Mouse (Mus musculus): Measurements from ENCODE around the gene Gm6993. TPM values are rescaled to one million over a fixed set of nuclear protein-coding genes. Genes with fewer than 3 reads are reported as not detected.

The Gm6993 gene
- not detected in 2 replicates for polyA plus RNA-seq (2014; fragmentation: Nextera tagmentation; extraction: Ambion mirVana)

GRCm38 (mm10) chr12:31240470-31240869 is at the start of gene Gm6993:
Gene Gm6993, plus strand, starts transcription at chr12:31240770.
- 86% methylated on average over 5 of the region's 5 CpGs for WGBS
- Histone ChIP-seq H3K27me3 (ENCODE audit: control insufficient read depth, insufficient read depth, low read length) (no peaks in the 10 kb centered on the region), H3K4me2 (ENCODE audit: low read length) (no peak within 1 kb of the TSS), H3K4me1 (ENCODE audit: control insufficient read depth, insufficient read depth, low read length) (no peaks in the 10 kb centered on the region), H3K4me3 (replicated peaks; ENCODE audit: low read depth, low read length) (no peak within 1 kb of the TSS), H3K9me3 (ENCODE audit: control insufficient read depth, low read length) (no peaks in the 10 kb centered on the region), H3K9ac (replicated peaks; ENCODE audit: low read length) (no peak within 1 kb of the TSS), H3K36me3 (ENCODE audit: control insufficient read depth, insufficient read depth, low read length) (no peaks in the 10 kb centered on the region), H3K27ac (replicated peaks; ENCODE audit: low read depth, low read length) (no peak within 1 kb of the TSS)
- DNase-seq, result no peak
- no peak for ATAC-seq (ENCODE audit: low FRiP score, low TSS enrichment)

GRCm38 (mm10) chr12:31191329-31191954 is 49.1 kb upstream of the Gm6993 start:
- no peak overlapping the region for H3K4me3 ChIP-seq (replicated peaks; ENCODE audit: low read depth, low read length)
- WGBS, result 22% methylated on average over 8 of the region's 8 CpGs
- DNase-seq, result peak; percentile 42
- peaks cover 6% of the 10 kb centered on the region; the same call in 1 of the 2 replicates for H3K4me1 ChIP-seq (ENCODE audit: control insufficient read depth, insufficient read depth, low read length)
- H3K9ac ChIP-seq (replicated peaks; ENCODE audit: low read length), result no peak overlapping the region
- ATAC-seq (ENCODE audit: low FRiP score, low TSS enrichment), result no peak
- H3K9me3 ChIP-seq (ENCODE audit: control insufficient read depth, low read length), result no peaks in the 10 kb centered on the region
- no peak overlapping the region for H3K27ac ChIP-seq (replicated peaks; ENCODE audit: low read depth, low read length)
- H3K4me2 ChIP-seq (ENCODE audit: low read length), result peak overlapping the region; percentile 8; the same call in 1 of the 2 replicates
- H3K36me3 ChIP-seq (ENCODE audit: control insufficient read depth, insufficient read depth, low read length), result no peaks in the 10 kb centered on the region
- no peaks in the 10 kb centered on the region for H3K27me3 ChIP-seq (ENCODE audit: control insufficient read depth, insufficient read depth, low read length)

GRCm38 (mm10) chr12:31202509-31202908 is 38.1 kb upstream of the Gm6993 start:
- H3K9ac ChIP-seq (replicated peaks; ENCODE audit: low read length), result no peak overlapping the region
- DNase-seq (no peak), ATAC-seq (ENCODE audit: low FRiP score, low TSS enrichment) (no peak)
- no peak overlapping the region for H3K4me3 ChIP-seq (replicated peaks; ENCODE audit: low read depth, low read length)
- no peak overlapping the region for H3K27ac ChIP-seq (replicated peaks; ENCODE audit: low read depth, low read length)
- no peaks in the 10 kb centered on the region for H3K9me3 ChIP-seq (ENCODE audit: control insufficient read depth, low read length)
- 97% methylated on average over 1 of the region's 1 CpGs for WGBS
- H3K4me1 ChIP-seq (ENCODE audit: control insufficient read depth, insufficient read depth, low read length), result no peaks in the 10 kb centered on the region
- no peaks in the 10 kb centered on the region for H3K36me3 ChIP-seq (ENCODE audit: control insufficient read depth, insufficient read depth, low read length)
- H3K4me2 ChIP-seq (ENCODE audit: low read length), result no peak overlapping the region
- no peaks in the 10 kb centered on the region for H3K27me3 ChIP-seq (ENCODE audit: control insufficient read depth, insufficient read depth, low read length)

GRCm38 (mm10) chr12:31203746-31204455 is 36.7 kb upstream of the Gm6993 start:
- DNase-seq, result no peak
- ATAC-seq (ENCODE audit: low FRiP score, low TSS enrichment), result no peak
- Histone ChIP-seq H3K27ac (replicated peaks; ENCODE audit: low read depth, low read length) (no peak overlapping the region), H3K9ac (replicated peaks; ENCODE audit: low read length) (no peak overlapping the region), H3K27me3 (ENCODE audit: control insufficient read depth, insufficient read depth, low read length) (no peaks in the 10 kb centered on the region), H3K36me3 (ENCODE audit: control insufficient read depth, insufficient read depth, low read length) (no peaks in the 10 kb centered on the region), H3K9me3 (ENCODE audit: control insufficient read depth, low read length) (no peaks in the 10 kb centered on the region), H3K4me2 (ENCODE audit: low read length) (no peak overlapping the region), H3K4me1 (ENCODE audit: control insufficient read depth, insufficient read depth, low read length) (peaks cover 3% of the 10 kb centered on the region; the same call in 1 of the 2 replicates), H3K4me3 (replicated peaks; ENCODE audit: low read depth, low read length) (no peak overlapping the region)
- 92% methylated on average over 6 of the region's 6 CpGs for WGBS

- H3K4me2 ChIP-seq (ENCODE audit: low read length), result no peak overlapping the region
- no peaks in the 10 kb centered on the region for H3K36me3 ChIP-seq (ENCODE audit: control insufficient read depth, insufficient read depth, low read length)
- DNase-seq, result no peak
- ATAC-seq (ENCODE audit: low FRiP score, low TSS enrichment), result no peak
- H3K27ac ChIP-seq (replicated peaks; ENCODE audit: low read depth, low read length), result no peak overlapping the region
- WGBS, result 95% methylated on average over 3 of the region's 3 CpGs
- H3K9me3 ChIP-seq (ENCODE audit: control insufficient read depth, low read length), result no peaks in the 10 kb centered on the region
- H3K27me3 ChIP-seq (ENCODE audit: control insufficient read depth, insufficient read depth, low read length), result no peaks in the 10 kb centered on the region
- peaks cover 12% of the 10 kb centered on the region for H3K4me1 ChIP-seq (ENCODE audit: control insufficient read depth, insufficient read depth, low read length)
- H3K4me3 ChIP-seq (replicated peaks; ENCODE audit: low read depth, low read length), result no peak overlapping the region
- H3K9ac ChIP-seq (replicated peaks; ENCODE audit: low read length), result no peak overlapping the region
These were observed 35.7 kb upstream of the Gm6993 start for GRCm38 (mm10) chr12:31204898-31205297.

- H3K36me3 ChIP-seq (ENCODE audit: control insufficient read depth, insufficient read depth, low read length), result no peaks in the 10 kb centered on the region
- no peaks in the 10 kb centered on the region for H3K9me3 ChIP-seq (ENCODE audit: control insufficient read depth, low read length)
- H3K4me1 ChIP-seq (ENCODE audit: control insufficient read depth, insufficient read depth, low read length), result peaks cover 12% of the 10 kb centered on the region
- no peaks in the 10 kb centered on the region for H3K27me3 ChIP-seq (ENCODE audit: control insufficient read depth, insufficient read depth, low read length)
- no peak overlapping the region for H3K9ac ChIP-seq (replicated peaks; ENCODE audit: low read length)
- WGBS, result 84% methylated on average over 10 of the region's 10 CpGs
- H3K4me3 ChIP-seq (replicated peaks; ENCODE audit: low read depth, low read length), result no peak overlapping the region
- no peak overlapping the region for H3K4me2 ChIP-seq (ENCODE audit: low read length)
- no peak for DNase-seq
- H3K27ac ChIP-seq (replicated peaks; ENCODE audit: low read depth, low read length), result no peak overlapping the region
- no peak for ATAC-seq (ENCODE audit: low FRiP score, low TSS enrichment)
These were observed 34.5 kb upstream of the Gm6993 start for GRCm38 (mm10) chr12:31205983-31206633.

- Histone ChIP-seq H3K9ac (replicated peaks; ENCODE audit: low read length) (no peak overlapping the region), H3K4me2 (ENCODE audit: low read length) (no peak overlapping the region), H3K4me1 (ENCODE audit: control insufficient read depth, insufficient read depth, low read length) (peaks cover 12% of the 10 kb centered on the region), H3K27ac (replicated peaks; ENCODE audit: low read depth, low read length) (0 out of 2 replicates have a peak overlapping the region, but pooled peaks have one; percentile 20), H3K9me3 (ENCODE audit: control insufficient read depth, low read length) (no peaks in the 10 kb centered on the region), H3K36me3 (ENCODE audit: control insufficient read depth, insufficient read depth, low read length) (no peaks in the 10 kb centered on the region), H3K4me3 (replicated peaks; ENCODE audit: low read depth, low read length) (no peak overlapping the region), H3K27me3 (ENCODE audit: control insufficient read depth, insufficient read depth, low read length) (no peaks in the 10 kb centered on the region)
- DNase-seq (peak; percentile 31), ATAC-seq (ENCODE audit: low FRiP score, low TSS enrichment) (no peak)
- 42% methylated on average over 6 of the region's 6 CpGs for WGBS
These were observed 31.8 kb upstream of the Gm6993 start for GRCm38 (mm10) chr12:31208766-31209165.

- Histone ChIP-seq H3K4me2 (ENCODE audit: low read length) (no peak overlapping the region), H3K27me3 (ENCODE audit: control insufficient read depth, insufficient read depth, low read length) (no peaks in the 10 kb centered on the region)
These were observed 31.2 kb upstream of the Gm6993 start for GRCm38 (mm10) chr12:31209377-31209805.

More at GRCm38 (mm10) chr12:31209377-31209805, 31.2 kb upstream of the Gm6993 start:
- ATAC-seq (ENCODE audit: low FRiP score, low TSS enrichment) (peak; percentile 40; the same call in 1 of the 2 replicates), DNase-seq (peak; percentile 62)
- 12% methylated on average over 5 of the region's 5 CpGs for WGBS
- Histone ChIP-seq H3K9ac (replicated peaks; ENCODE audit: low read length) (no peak overlapping the region), H3K4me3 (replicated peaks; ENCODE audit: low read depth, low read length) (no peak overlapping the region), H3K4me1 (ENCODE audit: control insufficient read depth, insufficient read depth, low read length) (peaks cover 12% of the 10 kb centered on the region), H3K27ac (replicated peaks; ENCODE audit: low read depth, low read length) (0 out of 2 replicates have a peak overlapping the region, but pooled peaks have one; percentile 37), H3K36me3 (ENCODE audit: control insufficient read depth, insufficient read depth, low read length) (no peaks in the 10 kb centered on the region), H3K9me3 (ENCODE audit: control insufficient read depth, low read length) (no peaks in the 10 kb centered on the region)

All from midbrain, embryonic 14.5 days (tissue).